Mouse (Mus musculus): ENCODE results near the gene Mical3.

DNA sequence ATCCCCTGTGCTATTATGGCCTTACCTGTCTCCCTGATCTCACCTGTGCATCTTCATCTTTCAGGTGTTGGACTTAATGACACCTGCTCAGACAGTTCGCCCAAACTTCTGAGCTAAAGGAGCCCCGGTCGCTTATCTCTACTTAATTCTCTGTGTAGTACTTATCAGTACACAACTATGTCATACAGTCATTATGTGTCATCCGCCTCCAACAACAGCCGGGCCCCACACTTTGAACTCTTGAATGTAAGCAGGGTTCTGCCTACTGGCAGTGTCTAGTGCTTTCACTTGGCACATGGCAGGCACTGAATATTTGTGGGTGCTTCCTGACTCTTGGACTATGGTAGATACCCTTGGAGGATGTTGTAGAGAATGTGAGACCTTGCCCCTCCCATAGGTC, 28.8 kb upstream of the Mical3 start:
- no peak for TF ChIP-seq CTCF (IDR thresholded peaks at IDR 0.05; ENCODE audit: low read depth)
- TF ChIP-seq EP300 (IDR thresholded peaks at IDR 0.05; ENCODE audit: low read depth) = no peak

Data from heart, postnatal 0 days (tissue).